Mouse (Mus musculus) cortical plate, adult 2 months (tissue): ENCODE measurements around the gene Cd59b.

ENCODE experiments used
- CTCF ChIP-seq: fragments of 200-500 bp; IDR thresholded peaks from 2 replicates; pipeline ENCODE4 v1.5.1; 2011; ENCODE audit warnings: mild to moderate bottlenecking, control low read depth, low read length; ENCODE audit not compliant: insufficient read depth; ENCODE audit errors: extremely low read depth
- POLR2A ChIP-seq: fragments of 200-500 bp; IDR thresholded peaks from 2 replicates; pipeline ENCODE4 v1.6.1; 2011; ENCODE audit warnings: mild to moderate bottlenecking, low read length, control low read depth; ENCODE audit not compliant: insufficient read depth; ENCODE audit errors: extremely low read depth

- TF ChIP-seq CTCF (no peak), POLR2A (no peak)
These were observed 40.6 kb upstream of the Cd59b start for GRCm38 (mm10) chr2:104029074-104029473.
